Mouse (Mus musculus) ES-Bruce4 (cell line): ENCODE results near the gene Inpp5d.

Source experiments
- CTCF ChIP-seq: IDR thresholded peaks from one replicate; pipeline ENCODE4 v1.8.1; 2011; ENCODE audit warnings: low read depth, low read length
- EP300 ChIP-seq: IDR thresholded peaks from 2 replicates; pipeline ENCODE4 v1.6.1; 2011; ENCODE audit warnings: low read depth, low read length; ENCODE audit not compliant: insufficient read depth

GRCm38 (mm10) chr1:87574785-87575184, 45.3 kb upstream of the Inpp5d start:
- TF ChIP-seq EP300: no peak
- TF ChIP-seq CTCF: no peak
